Comparison of ENCODE assay signal across 14 mouse cellular contexts in genomic region chr2:134912616-134913015, GRCm38 (mm10).
DNase-seq lines count a peak whose midpoint lies in the region; ATAC-seq and TF ChIP-seq lines count a peak whose summit lies in the region.
"Had no signal": no experiment of that assay in that cellular context is flagged by ENCODE, and none has a peak within 500 bp of the region (broad histone marks: within the 10 kb centered on the region; RNA-seq: fewer than 3 reads in every experiment).

No protein-coding gene starts in this region.

- no peaks in the 10 kb centered on the region for H3K36me3 ChIP-seq in forebrain, embryonic 15.5 days
- no peaks in the 10 kb centered on the region for H3K36me3 ChIP-seq in forebrain, embryonic 13.5 days (ENCODE audit: poor library complexity, severe bottlenecking)
- H3K36me3 ChIP-seq: embryonic facial prominence, embryonic 15.5 days; lung, embryonic 15.5 days had no signal

- 89% methylated on average over 2 of the region's 2 CpGs for WGBS in forebrain, embryonic 15.5 days
- 87% methylated on average over 2 of the region's 2 CpGs for WGBS in forebrain, embryonic 13.5 days

- no peak for DNase-seq in left cerebral cortex, adult 2 months (ENCODE audit: extremely low spot score in 1 of 2, low spot score in 2 of 2)
- no peak for DNase-seq in left cerebral cortex, adult 8-10 months (ENCODE audit: low spot score in 2 of 2)
- DNase-seq in adrenal gland, postnatal 14 days = peak; percentile 74
- DNase-seq in skeletal muscle tissue, adult 2 months (ENCODE audit: low read depth, low spot score) = peak; percentile 4
- no peak for DNase-seq in heart, adult 11 months
- no peak for DNase-seq in left cerebral cortex, adult 11 months (ENCODE audit: low spot score)
- DNase-seq: kidney, adult 9 months; liver had no signal

- H3K4me3 ChIP-seq in forebrain, embryonic 15.5 days = no peak overlapping the region
- H3K4me3 ChIP-seq in forebrain, embryonic 13.5 days = no peak overlapping the region
- H3K4me3 ChIP-seq in left cerebral cortex, adult 2 months = no peak overlapping the region
- H3K4me3 ChIP-seq: embryonic facial prominence, embryonic 15.5 days; lung, embryonic 15.5 days had no signal

- intact Hi-C loops in left cerebral cortex, adult 2 months (cut with DNase I) = loop anchor here (5.0 kb wide), 1 partner anchor 125 kb away; the partner anchor contains the start of gene Plcb1

- H3K9ac ChIP-seq in forebrain, embryonic 15.5 days (replicated peaks) = no peak overlapping the region
- H3K9ac ChIP-seq in forebrain, embryonic 13.5 days = no peak overlapping the region
- H3K9ac ChIP-seq: embryonic facial prominence, embryonic 15.5 days; lung, embryonic 15.5 days had no signal

- H3K4me1 ChIP-seq in forebrain, embryonic 15.5 days = peaks cover 26% of the 10 kb centered on the region
- H3K4me1 ChIP-seq in forebrain, embryonic 13.5 days = peaks cover 13% of the 10 kb centered on the region; the same call in 1 of the 2 replicates
- H3K4me1 ChIP-seq: embryonic facial prominence, embryonic 15.5 days; lung, embryonic 15.5 days had no signal

- no peaks in the 10 kb centered on the region for H3K9me3 ChIP-seq in forebrain, embryonic 15.5 days
- no peaks in the 10 kb centered on the region for H3K9me3 ChIP-seq in forebrain, embryonic 13.5 days (replicated peaks)
- H3K9me3 ChIP-seq: embryonic facial prominence, embryonic 15.5 days; lung, embryonic 15.5 days had no signal

- TF ChIP-seq CTCF in left cerebral cortex, adult 2 months (IDR thresholded peaks at IDR 0.05) = no peak

- peak overlapping the region; percentile 22; the same call in 1 of the 2 replicates for H3K27ac ChIP-seq in forebrain, embryonic 15.5 days (replicated peaks)
- no peak overlapping the region for H3K27ac ChIP-seq in forebrain, embryonic 13.5 days
- peak overlapping the region; percentile 2; the same call in 1 of the 2 replicates for H3K27ac ChIP-seq in left cerebral cortex, adult 2 months
- H3K27ac ChIP-seq: embryonic facial prominence, embryonic 15.5 days; lung, embryonic 15.5 days had no signal

- no peaks in the 10 kb centered on the region for H3K27me3 ChIP-seq in forebrain, embryonic 15.5 days
- H3K27me3 ChIP-seq in forebrain, embryonic 13.5 days = no peaks in the 10 kb centered on the region
- H3K27me3 ChIP-seq: CH12.LX; embryonic facial prominence, embryonic 15.5 days; lung, embryonic 15.5 days had no signal

- no peak overlapping the region for H3K4me2 ChIP-seq in forebrain, embryonic 15.5 days (replicated peaks)
- H3K4me2 ChIP-seq in forebrain, embryonic 13.5 days = no peak overlapping the region
- H3K4me2 ChIP-seq: embryonic facial prominence, embryonic 15.5 days; lung, embryonic 15.5 days had no signal

- ATAC-seq in forebrain, embryonic 15.5 days (replicated peaks) = no peak
- ATAC-seq in forebrain, embryonic 13.5 days = no peak
- ATAC-seq: Patski had no signal

Comparison
In these comparisons a context has a peak if more than half of its experiments do, and no peak if none do; other contexts are left out.
1. DNase-seq: peak in adrenal gland, postnatal 14 days (single experiment) and skeletal muscle tissue, adult 2 months (single experiment); none in left cerebral cortex, adult 2 months (0 of 2), left cerebral cortex, adult 8-10 months (0 of 2), heart, adult 11 months (single experiment) and left cerebral cortex, adult 11 months (single experiment).